Mouse (Mus musculus) liver, embryonic 13.5 days (tissue): ENCODE measurements around the gene Sfn. TPM values are rescaled to one million over a fixed set of nuclear protein-coding genes. Genes with fewer than 3 reads are reported as not detected.

Experiments
- ATAC-seq: fragments of 200-750 bp; cut with Nextera tagmentation; 2 replicates; pipeline ENCODE4 v1.8.0; 2017; ENCODE audit warnings: low read depth, mild to moderate bottlenecking, moderate number of reproducible peaks, moderate library complexity
- DNase-seq: peaks from one replicate; pipeline ENCODE4 v3.0.0; 2022
- H3K27ac ChIP-seq: fragments of 300-500 bp; sonication (generic); 2 replicates; pipeline ENCODE4 v1.5.1; 2015; ENCODE audit warnings: moderate library complexity, mild to moderate bottlenecking, inconsistent platforms
- H3K27me3 ChIP-seq: fragments of 300-500 bp; sonication (generic); 2 replicates; pipeline ENCODE4 v1.6.1; 2015; ENCODE audit warnings: mild to moderate bottlenecking, inconsistent platforms
- H3K36me3 ChIP-seq: fragments of 300-500 bp; sonication (generic); 2 replicates; pipeline ENCODE4 v1.6.1; 2015; ENCODE audit warnings: mild to moderate bottlenecking, inconsistent platforms
- H3K4me1 ChIP-seq: fragments of 300-500 bp; sonication (generic); replicated peaks from 2 replicates; pipeline ENCODE4 v1.6.1; 2015; ENCODE audit warnings: inconsistent platforms
- H3K4me2 ChIP-seq: fragments of 300-500 bp; sonication (generic); 2 replicates; pipeline ENCODE4 v1.6.1; 2015; ENCODE audit warnings: inconsistent platforms, mild to moderate bottlenecking, moderate library complexity
- H3K4me3 ChIP-seq: fragments of 300-500 bp; sonication (generic); replicated peaks from 2 replicates; pipeline ENCODE4 v1.5.1; 2015; ENCODE audit warnings: mild to moderate bottlenecking, inconsistent platforms
- H3K9ac ChIP-seq: fragments of 300-500 bp; sonication (generic); 2 replicates; pipeline ENCODE4 v1.6.1; 2015; ENCODE audit warnings: mild to moderate bottlenecking, inconsistent platforms
- H3K9me3 ChIP-seq: fragments of 300-500 bp; sonication (generic); replicated peaks from 2 replicates; pipeline ENCODE4 v1.6.1; 2016; ENCODE audit warnings: inconsistent platforms
- WGBS: fragments of 180-500 bp; shearing (Covaris S2); methylation state at CpG from one replicate; pipeline ENCODE4 v1.1.7; 2015; ENCODE audit not compliant: insufficient replicate concordance; 5-methylcytosine and 5-hydroxymethylcytosine counted together
- polyA plus RNA-seq: library from polyadenylated mRNA; unstranded; fragments of >200 nt; fragmentation: Nextera tagmentation; extraction: Ambion mirVana; gene quantifications from 2 replicates; pipeline ENCODE4 v1.2.1, GENCODE M21; 2015

Gene Sfn
- polyA plus RNA-seq, 1 experiment from 2014 or later, result 0.77 TPM

GRCm38 (mm10) chr4:133577983-133578382 lies 24.0 kb downstream of the Sfn start:
- H3K9ac ChIP-seq, result no peak overlapping the region
- no peaks in the 10 kb centered on the region for H3K9me3 ChIP-seq
- no peak overlapping the region for H3K4me3 ChIP-seq
- peaks cover 28% of the 10 kb centered on the region for H3K4me1 ChIP-seq
- H3K36me3 ChIP-seq, result peaks cover 46% of the 10 kb centered on the region
- 82% methylated on average over 12 of the region's 12 CpGs for WGBS
- no peak overlapping the region for H3K27ac ChIP-seq
- ATAC-seq (no peak), DNase-seq (no peak)
- H3K4me2 ChIP-seq, result no peak overlapping the region
- no peaks in the 10 kb centered on the region for H3K27me3 ChIP-seq

GRCm38 (mm10) chr4:133574843-133575202 lies 27.1 kb downstream of the Sfn start:
- Histone ChIP-seq H3K27ac (peak overlapping the region; percentile 90), H3K9ac (peak overlapping the region; percentile 88), H3K4me1 (peaks cover 26% of the 10 kb centered on the region), H3K4me3 (peak overlapping the region; percentile 97), H3K4me2 (peak overlapping the region; percentile 93), H3K36me3 (peaks cover 23% of the 10 kb centered on the region), H3K9me3 (no peaks in the 10 kb centered on the region), H3K27me3 (peaks cover 3% of the 10 kb centered on the region; the same call in 1 of the 2 replicates)
- ATAC-seq, result peak; percentile 67
- no peak for DNase-seq
- 1% methylated on average over 41 of the region's 41 CpGs for whole genome bisulfite sequencing

GRCm38 (mm10) chr4:133574070-133574842 lies 27.7 kb downstream of the Sfn start, which contains the start of gene Gpatch3:
Gene Gpatch3 (plus strand): TSS chr4:133574745.
- peaks cover 3% of the 10 kb centered on the region; the same call in 1 of the 2 replicates for H3K27me3 ChIP-seq
- peak; percentile 72 for DNase-seq
- peaks cover 18% of the 10 kb centered on the region for H3K36me3 ChIP-seq
- H3K9ac ChIP-seq, result peak within 1 kb of the TSS; percentile 88
- peaks cover 26% of the 10 kb centered on the region for H3K4me1 ChIP-seq
- WGBS, result 5% methylated on average over 44 of the region's 44 CpGs
- H3K27ac ChIP-seq, result peak within 1 kb of the TSS; percentile 90
- H3K4me3 ChIP-seq, result peak within 1 kb of the TSS; percentile 97
- ATAC-seq, result peak; percentile 85
- peak within 1 kb of the TSS; percentile 93 for H3K4me2 ChIP-seq
- H3K9me3 ChIP-seq, result no peaks in the 10 kb centered on the region

GRCm38 (mm10) chr4:133570066-133570466 lies 31.9 kb downstream of the Sfn start:
- ATAC-seq (peak; percentile 30; the same call in 1 of the 2 replicates), DNase-seq (no peak)
- Histone ChIP-seq H3K27me3 (peaks cover 3% of the 10 kb centered on the region; the same call in 1 of the 2 replicates), H3K4me1 (peaks cover 16% of the 10 kb centered on the region), H3K27ac (peak overlapping the region; percentile 70), H3K36me3 (no peaks in the 10 kb centered on the region), H3K4me2 (0 out of 2 replicates have a peak overlapping the region, but pooled peaks have one; percentile 21), H3K9ac (no peak overlapping the region), H3K4me3 (no peak overlapping the region), H3K9me3 (no peaks in the 10 kb centered on the region)
- 47% methylated on average over 10 of the region's 10 CpGs for WGBS

- Histone ChIP-seq H3K36me3 (no peaks in the 10 kb centered on the region), H3K4me2 (0 out of 2 replicates have a peak overlapping the region, but pooled peaks have one; percentile 21), H3K27ac (peak overlapping the region; percentile 70), H3K9me3 (no peaks in the 10 kb centered on the region), H3K4me3 (no peak overlapping the region), H3K9ac (no peak overlapping the region), H3K27me3 (peaks cover 3% of the 10 kb centered on the region; the same call in 1 of the 2 replicates), H3K4me1 (peaks cover 13% of the 10 kb centered on the region)
- DNase-seq (no peak), ATAC-seq (no peak)
- WGBS, result 66% methylated on average over 10 of the region's 10 CpGs
These were observed 32.5 kb downstream of the Sfn start for GRCm38 (mm10) chr4:133569291-133570065.

- no peak for ATAC-seq
- DNase-seq, result no peak
- H3K27ac ChIP-seq, result no peak overlapping the region
- no peaks in the 10 kb centered on the region for H3K9me3 ChIP-seq
- H3K36me3 ChIP-seq, result no peaks in the 10 kb centered on the region
- no peak overlapping the region for H3K4me3 ChIP-seq
- 25% methylated on average over 8 of the region's 8 CpGs for WGBS
- no peak overlapping the region for H3K4me2 ChIP-seq
- peaks cover 3% of the 10 kb centered on the region; the same call in 1 of the 2 replicates for H3K27me3 ChIP-seq
- H3K4me1 ChIP-seq, result 0 out of 2 replicates have a peak, but pooled peaks cover 4% of the 10 kb centered on the region
- no peak overlapping the region for H3K9ac ChIP-seq
These were observed 34.7 kb downstream of the Sfn start for GRCm38 (mm10) chr4:133567251-133567650.

- Histone ChIP-seq H3K4me2 (no peak overlapping the region), H3K36me3 (no peaks in the 10 kb centered on the region), H3K27ac (no peak overlapping the region), H3K9me3 (no peaks in the 10 kb centered on the region), H3K4me3 (no peak overlapping the region), H3K27me3 (no peaks in the 10 kb centered on the region), H3K4me1 (peaks cover 6% of the 10 kb centered on the region; the same call in 1 of the 2 replicates), H3K9ac (no peak overlapping the region)
- DNase-seq (no peak), ATAC-seq (no peak)
- 61% methylated on average over 11 of the region's 11 CpGs for WGBS
These were observed 38.8 kb downstream of the Sfn start for GRCm38 (mm10) chr4:133563123-133563571.

GRCm38 (mm10) chr4:133561622-133562021 lies 40.3 kb downstream of the Sfn start:
- ATAC-seq, result no peak
- Histone ChIP-seq H3K36me3 (no peaks in the 10 kb centered on the region), H3K27me3 (no peaks in the 10 kb centered on the region), H3K27ac (no peak overlapping the region), H3K9me3 (no peaks in the 10 kb centered on the region), H3K4me2 (no peak overlapping the region), H3K9ac (no peak overlapping the region), H3K4me3 (no peak overlapping the region), H3K4me1 (peaks cover 3% of the 10 kb centered on the region; the same call in 1 of the 2 replicates)
- DNase-seq, result no peak
- 49% methylated on average over 4 of the region's 4 CpGs for WGBS

GRCm38 (mm10) chr4:133559846-133560245 lies 42.1 kb downstream of the Sfn start:
- ATAC-seq, result no peak
- WGBS, result 61% methylated on average over 4 of the region's 4 CpGs
- no peak overlapping the region for H3K4me2 ChIP-seq

GRCm38 (mm10) chr4:133557041-133557717 lies 44.8 kb downstream of the Sfn start:
- Histone ChIP-seq H3K4me2 (peak overlapping the region; percentile 28; the same call in 1 of the 2 replicates), H3K27ac (peak overlapping the region; percentile 63)
- 47% methylated on average over 10 of the region's 10 CpGs for WGBS

More at GRCm38 (mm10) chr4:133559846-133560245, 42.1 kb downstream of the Sfn start:
- Histone ChIP-seq H3K9me3 (no peaks in the 10 kb centered on the region), H3K27ac (no peak overlapping the region), H3K4me3 (no peak overlapping the region), H3K36me3 (no peaks in the 10 kb centered on the region), H3K27me3 (0 out of 2 replicates have a peak, but pooled peaks cover 4% of the 10 kb centered on the region), H3K9ac (no peak overlapping the region), H3K4me1 (peaks cover 3% of the 10 kb centered on the region; the same call in 1 of the 2 replicates)
- DNase-seq, result no peak

More at GRCm38 (mm10) chr4:133557041-133557717, 44.8 kb downstream of the Sfn start:
- Histone ChIP-seq H3K4me1 (peaks cover 25% of the 10 kb centered on the region), H3K4me3 (0 out of 2 replicates have a peak overlapping the region, but pooled peaks have one; percentile 4), H3K36me3 (no peaks in the 10 kb centered on the region), H3K9me3 (no peaks in the 10 kb centered on the region), H3K27me3 (0 out of 2 replicates have a peak, but pooled peaks cover 4% of the 10 kb centered on the region), H3K9ac (no peak overlapping the region)
- DNase-seq (no peak), ATAC-seq (peak; percentile 86)
